In the genomic region with DNA sequence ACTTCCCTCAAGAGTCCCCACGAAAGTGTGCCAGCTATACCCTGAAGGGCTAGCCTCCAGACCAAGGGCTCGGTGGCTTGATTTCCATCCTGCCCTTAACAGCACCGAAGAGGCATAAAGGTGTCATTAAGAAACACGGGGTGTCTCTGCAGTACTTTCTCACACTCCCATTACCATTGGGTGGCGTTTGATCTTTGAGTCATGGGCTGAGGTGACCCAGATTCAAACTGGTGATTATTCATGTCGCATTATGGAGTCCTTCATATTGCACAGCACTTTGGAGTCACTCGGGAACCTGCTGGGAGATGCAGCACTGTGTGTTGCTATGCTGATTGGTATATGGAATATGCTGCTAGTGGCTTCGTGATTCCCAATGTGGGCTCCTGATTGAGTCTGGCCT, we compare ENCODE assay signal across 16 mouse cellular contexts.
"Had no signal": no experiment of that assay in that cellular context is flagged by ENCODE, and none has a peak within 500 bp of the region (broad histone marks: within the 10 kb centered on the region; RNA-seq: fewer than 3 reads in every experiment).

No protein-coding gene starts in this region.

- DNase-seq: gastrocnemius, postnatal 10 days; gastrocnemius, postnatal 25 days; heart, adult 18-20 months; heart, postnatal 10 days; heart, postnatal 4 days; kidney, adult 18-20 months; kidney, adult 8-10 months; kidney, postnatal 10 days; kidney, postnatal 25 days; kidney, postnatal 4 days; liver; liver, embryonic 13.5 days had no signal

- ATAC-seq: hindbrain, embryonic 16.5 days; inflammation-experienced regulatory T-cells, adult 6 months; intestine, embryonic 15.5 days; intestine, postnatal 0 days had no signal
